Mouse (Mus musculus) hindbrain, embryonic 11.5 days (tissue): ENCODE results near the gene Ciao2b. TPM values are rescaled to one million over a fixed set of nuclear protein-coding genes. Genes with fewer than 3 reads are reported as not detected.

Source experiments
- ATAC-seq: fragments of 200-750 bp; cut with Nextera tagmentation; 2 replicates; pipeline ENCODE4 v1.8.0; 2017; ENCODE audit warnings: mild to moderate bottlenecking, moderate TSS enrichment, moderate library complexity; ENCODE audit not compliant: low FRiP score
- DNase-seq: peaks from one replicate; pipeline ENCODE4 v3.0.0-alpha.2; 2015; ENCODE audit warnings: low spot score
- H3K27ac ChIP-seq: fragments of 300-500 bp; sonication (generic); 2 replicates; pipeline ENCODE4 v1.5.1; 2014; ENCODE audit warnings: mild to moderate bottlenecking, low read depth, low read length
- H3K27me3 ChIP-seq: fragments of 300-500 bp; sonication (generic); 2 replicates; pipeline ENCODE4 v1.6.1; 2014; ENCODE audit warnings: mild to moderate bottlenecking, low read length, moderate library complexity, mixed read lengths; ENCODE audit not compliant: control insufficient read depth, insufficient read depth
- H3K36me3 ChIP-seq: fragments of 300-500 bp; sonication (generic); 2 replicates; pipeline ENCODE4 v1.6.1; 2014; ENCODE audit warnings: mild to moderate bottlenecking, low read length, moderate library complexity, mixed read lengths; ENCODE audit not compliant: control insufficient read depth, insufficient read depth
- H3K4me1 ChIP-seq: fragments of 300-500 bp; sonication (generic); replicated peaks from 2 replicates; pipeline ENCODE4 v1.6.1; 2014; ENCODE audit warnings: low read length, mixed read lengths; ENCODE audit not compliant: control insufficient read depth, insufficient read depth
- H3K4me2 ChIP-seq: fragments of 300-500 bp; sonication (generic); replicated peaks from 2 replicates; pipeline ENCODE4 v1.6.1; 2014; ENCODE audit warnings: mild to moderate bottlenecking, low read depth, low read length
- H3K4me3 ChIP-seq: fragments of 300-500 bp; sonication (generic); 2 replicates; pipeline ENCODE4 v1.5.1; 2014; ENCODE audit warnings: low read depth, low read length
- H3K9ac ChIP-seq: fragments of 300-500 bp; sonication (generic); 2 replicates; pipeline ENCODE4 v1.6.1; 2014; ENCODE audit warnings: low read depth, low read length
- H3K9me3 ChIP-seq: fragments of 300-500 bp; sonication (generic); 2 replicates; pipeline ENCODE4 v1.6.1; 2016; ENCODE audit warnings: low read length; ENCODE audit not compliant: control insufficient read depth
- WGBS: fragments of 180-500 bp; shearing (Covaris S2); extraction: QIAGEN DNeasy Blood & Tissue Kit; methylation state at CpG from one replicate; pipeline ENCODE4 v1.1.7; 2014; 5-methylcytosine and 5-hydroxymethylcytosine counted together
- polyA plus RNA-seq: library from polyadenylated mRNA; unstranded; fragments of >200 nt; fragmentation: Nextera tagmentation; extraction: Ambion mirVana; gene quantifications from 2 replicates; pipeline ENCODE4 v1.2.1, GENCODE M21; 2014

Ciao2b gene
- polyA plus RNA-seq, 1 experiment from 2014 or later = 99.6 TPM

DNA sequence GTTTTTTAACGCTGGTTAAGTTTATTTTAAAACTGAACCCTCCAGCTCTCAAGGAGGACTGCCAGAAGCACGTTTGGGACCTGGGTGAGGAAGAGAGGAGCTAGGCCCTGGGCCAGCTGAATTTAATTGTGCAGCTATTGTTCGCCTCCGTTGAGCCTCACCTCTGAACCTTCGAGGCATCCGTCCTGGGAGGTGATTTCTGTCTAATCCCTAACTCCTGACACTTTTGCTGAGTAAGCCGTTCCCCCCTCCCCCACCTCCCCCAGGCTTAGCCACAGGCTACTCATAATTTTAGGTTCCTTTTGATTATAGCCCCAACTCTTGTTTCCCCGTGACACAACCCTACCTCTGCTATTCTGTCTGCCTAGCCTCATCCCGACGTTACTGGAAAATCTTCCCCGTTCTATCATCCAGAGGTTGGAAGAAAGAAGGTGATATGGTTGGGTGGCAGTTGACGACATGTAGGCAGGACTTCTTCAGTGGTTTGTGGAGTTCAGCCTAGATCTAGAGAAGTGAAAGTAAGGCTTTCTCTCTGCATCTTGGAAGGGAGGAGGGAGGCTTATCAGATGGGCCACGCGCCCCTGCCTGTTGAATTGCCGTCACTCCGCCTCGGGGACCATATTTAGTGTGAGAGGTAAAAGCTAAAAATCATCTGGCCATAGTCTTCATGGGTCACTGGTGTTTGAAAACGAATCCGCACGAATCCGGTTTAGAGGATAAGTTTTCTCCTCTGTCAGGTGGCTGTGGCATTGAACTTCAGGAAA, 45.8 kb downstream of the Ciao2b start:
- H3K9ac ChIP-seq = no peak overlapping the region
- H3K27ac ChIP-seq = no peak overlapping the region
- H3K4me2 ChIP-seq = no peak overlapping the region
- no peak overlapping the region for H3K4me3 ChIP-seq
- no peaks in the 10 kb centered on the region for H3K27me3 ChIP-seq
- ATAC-seq = no peak
- WGBS = 88% methylated on average over 21 of the region's 21 CpGs
- no peaks in the 10 kb centered on the region for H3K4me1 ChIP-seq
- H3K9me3 ChIP-seq = no peaks in the 10 kb centered on the region
- no peak for DNase-seq
- H3K36me3 ChIP-seq = 0 out of 2 replicates have a peak, but pooled peaks cover 5% of the 10 kb centered on the region

GRCm38 (mm10) chr8:104594611-104595362, 47.0 kb downstream of the Ciao2b start:
- Histone ChIP-seq H3K36me3 (0 out of 2 replicates have a peak, but pooled peaks cover 5% of the 10 kb centered on the region), H3K4me1 (no peaks in the 10 kb centered on the region), H3K9ac (no peak overlapping the region), H3K4me2 (no peak overlapping the region), H3K27ac (no peak overlapping the region), H3K9me3 (no peaks in the 10 kb centered on the region), H3K27me3 (no peaks in the 10 kb centered on the region), H3K4me3 (no peak overlapping the region)
- ATAC-seq = no peak
- DNase-seq = no peak
- 92% methylated on average over 19 of the region's 19 CpGs for WGBS

GRCm38 (mm10) chr8:104593536-104594325, 48.0 kb downstream of the Ciao2b start:
- ATAC-seq (no peak), DNase-seq (no peak)
- H3K9me3 ChIP-seq = no peaks in the 10 kb centered on the region
- H3K27me3 ChIP-seq = no peaks in the 10 kb centered on the region
- 95% methylated on average over 31 of the region's 31 CpGs for WGBS
- H3K4me3 ChIP-seq = no peak overlapping the region
- H3K9ac ChIP-seq = no peak overlapping the region
- H3K4me1 ChIP-seq = no peaks in the 10 kb centered on the region
- no peak overlapping the region for H3K27ac ChIP-seq
- H3K36me3 ChIP-seq = 0 out of 2 replicates have a peak, but pooled peaks cover 5% of the 10 kb centered on the region
- H3K4me2 ChIP-seq = no peak overlapping the region

DNA sequence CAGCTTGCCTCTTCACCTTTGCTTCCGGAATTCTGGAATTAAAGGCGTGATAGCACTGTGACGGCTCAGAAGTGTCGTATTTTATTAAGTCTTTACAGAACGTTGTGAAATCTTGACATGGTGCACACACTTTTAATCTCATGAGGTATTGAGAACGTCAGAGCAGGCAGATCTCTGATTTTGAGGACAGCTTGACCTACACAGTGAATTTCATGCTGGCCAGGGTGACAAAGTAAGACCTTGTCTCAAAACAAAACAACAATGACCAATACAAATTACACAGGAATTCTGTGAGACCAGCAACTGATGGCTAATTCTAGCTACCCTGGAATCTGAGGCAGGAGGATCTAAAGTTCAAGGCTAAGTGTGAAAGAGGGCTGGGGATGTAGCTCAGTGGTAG, 49.2 kb downstream of the Ciao2b start:
- Histone ChIP-seq H3K36me3 (0 out of 2 replicates have a peak, but pooled peaks cover 5% of the 10 kb centered on the region), H3K4me2 (no peak overlapping the region; the same call in 1 of the 2 replicates), H3K27me3 (no peaks in the 10 kb centered on the region), H3K27ac (no peak overlapping the region), H3K9ac (no peak overlapping the region), H3K9me3 (no peaks in the 10 kb centered on the region), H3K4me1 (no peaks in the 10 kb centered on the region), H3K4me3 (no peak overlapping the region)
- 74% methylated on average over 6 of the region's 6 CpGs for WGBS
- DNase-seq (no peak), ATAC-seq (no peak)

- H3K27ac ChIP-seq = 0 out of 2 replicates have a peak overlapping the region, but pooled peaks have one; percentile 60
- no peak; the same call in 1 of the 2 replicates for ATAC-seq
These were observed 49.9 kb downstream of the Ciao2b start for GRCm38 (mm10) chr8:104591856-104592255.

DNA sequence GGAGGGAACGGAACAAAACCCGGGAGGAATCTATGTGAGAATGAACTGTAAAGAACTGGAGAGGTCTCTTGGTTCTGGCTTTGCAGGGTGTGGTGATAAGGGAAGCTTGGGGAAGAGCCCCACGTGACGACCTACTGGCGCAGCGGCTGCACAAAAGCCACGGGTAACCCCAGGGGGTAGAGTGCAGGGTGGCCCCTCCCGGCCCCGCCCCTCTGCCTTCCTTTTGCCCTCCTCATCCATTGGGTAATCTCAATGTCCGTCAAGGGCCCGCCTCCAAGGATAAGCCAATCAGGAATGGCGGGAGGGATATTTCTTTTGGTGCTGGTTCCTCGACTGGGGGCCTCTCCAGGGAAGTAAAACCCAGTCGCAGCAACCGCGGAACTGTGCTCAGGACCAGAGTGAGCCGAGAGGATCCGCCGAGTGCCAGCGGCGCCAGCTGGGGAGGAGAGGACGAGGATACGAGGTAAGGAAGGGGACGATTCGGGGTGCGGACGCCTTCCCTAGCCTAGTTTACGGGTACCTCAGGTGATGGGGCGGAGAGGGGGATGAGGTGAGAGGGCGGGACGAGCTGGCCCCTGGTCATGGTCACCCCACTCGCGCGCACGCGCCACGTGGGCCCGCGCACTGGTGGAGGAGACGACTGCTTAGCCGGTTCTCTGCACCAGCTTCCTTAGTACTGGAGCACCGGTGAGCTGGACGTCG, 50.5 kb downstream of the Ciao2b start, which contains the start of gene Pdp2:
Pdp2 (plus strand) TSS at position 319 of the 702 bp plus-strand sequence.
- Histone ChIP-seq H3K27me3 (no peaks in the 10 kb centered on the region), H3K9ac (peak within 1 kb of the TSS; percentile 72), H3K4me2 (peak within 1 kb of the TSS; percentile 74), H3K27ac (peak within 1 kb of the TSS; percentile 60; the same call in 1 of the 2 replicates), H3K36me3 (0 out of 2 replicates have a peak, but pooled peaks cover 5% of the 10 kb centered on the region), H3K9me3 (no peaks in the 10 kb centered on the region), H3K4me1 (no peaks in the 10 kb centered on the region), H3K4me3 (peak within 1 kb of the TSS; percentile 68)
- 1% methylated on average over 43 of the region's 44 CpGs for WGBS
- DNase-seq (peak; percentile 91), ATAC-seq (peak; percentile 99)

More at GRCm38 (mm10) chr8:104591856-104592255, 49.9 kb downstream of the Ciao2b start:
- Histone ChIP-seq H3K9ac (peak overlapping the region; percentile 72), H3K4me2 (peak overlapping the region; percentile 74), H3K36me3 (0 out of 2 replicates have a peak, but pooled peaks cover 5% of the 10 kb centered on the region), H3K4me1 (no peaks in the 10 kb centered on the region), H3K4me3 (peak overlapping the region; percentile 68), H3K27me3 (no peaks in the 10 kb centered on the region), H3K9me3 (no peaks in the 10 kb centered on the region)
- no peak for DNase-seq
- 2% methylated on average over 9 of the region's 9 CpGs for WGBS

DNA sequence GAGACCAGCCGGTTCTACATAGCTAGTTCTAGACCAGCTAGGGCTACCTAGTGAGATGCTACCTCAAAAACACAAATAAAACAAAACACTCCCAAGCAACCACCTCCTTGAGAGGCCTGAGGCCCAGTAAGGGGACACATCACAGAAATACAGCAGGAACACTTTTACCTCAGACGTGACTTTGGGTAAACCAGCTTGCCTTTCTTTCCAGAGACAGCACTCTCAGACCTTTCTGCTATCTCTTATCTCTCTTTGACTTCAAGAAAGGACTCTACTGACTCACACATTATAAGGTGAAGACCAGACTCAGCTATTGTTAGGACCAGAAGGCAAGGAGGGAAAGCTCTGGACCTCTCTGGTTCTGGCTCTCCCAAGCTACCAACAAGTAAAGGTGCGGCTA, 51.5 kb downstream of the Ciao2b start:
- DNase-seq (no peak), ATAC-seq (no peak)
- Histone ChIP-seq H3K27me3 (no peaks in the 10 kb centered on the region), H3K4me2 (no peak overlapping the region), H3K36me3 (0 out of 2 replicates have a peak, but pooled peaks cover 5% of the 10 kb centered on the region), H3K9ac (no peak overlapping the region), H3K4me3 (no peak overlapping the region), H3K4me1 (no peaks in the 10 kb centered on the region), H3K9me3 (no peaks in the 10 kb centered on the region), H3K27ac (no peak overlapping the region)
- WGBS = 89% methylated on average over 3 of the region's 3 CpGs
